Mouse (Mus musculus): ENCODE measurements at regions not wholly inside any gene's neighbourhood (a gene's known extent, or its start where the extent isn't known, plus 50 kb on each side); places are given as distances from the start of the nearest gene placed in this dataset.

- DNase-seq (ENCODE audit: inconsistent ontology term): peak; percentile 52
These were observed 69.6 kb downstream of the Cetn3 start for GRCm38 (mm10) chr13:81852309-81852978.

GRCm38 (mm10) chr13:81856072-81856471 is 73.2 kb downstream of the Cetn3 start:
- DNase-seq (ENCODE audit: inconsistent ontology term): no peak

- DNase-seq (ENCODE audit: inconsistent ontology term): no peak
These were observed 77.8 kb downstream of the Cetn3 start for GRCm38 (mm10) chr13:81860683-81861082.

GRCm38 (mm10) chr13:81861886-81862600 is 79.2 kb downstream of the Cetn3 start:
- no peak for DNase-seq (ENCODE audit: inconsistent ontology term)

- no peak for DNase-seq (ENCODE audit: inconsistent ontology term)
These were observed 88.3 kb downstream of the Cetn3 start for GRCm38 (mm10) chr13:81871226-81871625.

- no peak for DNase-seq (ENCODE audit: inconsistent ontology term)
These were observed 103.0 kb downstream of the Cetn3 start for GRCm38 (mm10) chr13:81885879-81886278.

GRCm38 (mm10) chr13:81930266-81930665 is 147.4 kb downstream of the Cetn3 start:
- no peak for DNase-seq (ENCODE audit: inconsistent ontology term)

- no peak for DNase-seq (ENCODE audit: inconsistent ontology term)
These were observed 148.3 kb downstream of the Cetn3 start for GRCm38 (mm10) chr13:81931199-81931598.

- no peak for DNase-seq (ENCODE audit: inconsistent ontology term)
These were observed 154.2 kb downstream of the Cetn3 start for GRCm38 (mm10) chr13:81937061-81937460.

- DNase-seq (ENCODE audit: inconsistent ontology term): peak; percentile 56
These were observed 161.2 kb downstream of the Cetn3 start for GRCm38 (mm10) chr13:81944047-81944446.

GRCm38 (mm10) chr13:81944469-81944868 is 161.6 kb downstream of the Cetn3 start:
- DNase-seq (ENCODE audit: inconsistent ontology term): peak; percentile 35

- no peak for DNase-seq (ENCODE audit: inconsistent ontology term)
These were observed 162.9 kb downstream of the Cetn3 start for GRCm38 (mm10) chr13:81945741-81946140.

GRCm38 (mm10) chr13:81965431-81965830 is 182.6 kb downstream of the Cetn3 start:
- DNase-seq (ENCODE audit: inconsistent ontology term): no peak

- DNase-seq (ENCODE audit: inconsistent ontology term): no peak
These were observed 193.0 kb downstream of the Cetn3 start for GRCm38 (mm10) chr13:81975878-81976277.

GRCm38 (mm10) chr13:81978003-81978402 is 195.1 kb downstream of the Cetn3 start:
- DNase-seq (ENCODE audit: inconsistent ontology term): no peak

GRCm38 (mm10) chr13:81979289-81979688 is 196.4 kb downstream of the Cetn3 start:
- no peak for DNase-seq (ENCODE audit: inconsistent ontology term)

GRCm38 (mm10) chr13:81980094-81980493 is 197.2 kb downstream of the Cetn3 start:
- no peak for DNase-seq (ENCODE audit: inconsistent ontology term)

GRCm38 (mm10) chr13:81982491-81982890 is 199.6 kb downstream of the Cetn3 start:
- DNase-seq (ENCODE audit: inconsistent ontology term): no peak

- DNase-seq (ENCODE audit: inconsistent ontology term): peak; percentile 76
These were observed 217.9 kb downstream of the Cetn3 start for GRCm38 (mm10) chr13:82000681-82001212.

GRCm38 (mm10) chr13:82005929-82006726 is 223.3 kb downstream of the Cetn3 start:
- peak; percentile 32 for DNase-seq (ENCODE audit: inconsistent ontology term)

- no peak for DNase-seq (ENCODE audit: inconsistent ontology term)
These were observed 224.3 kb downstream of the Cetn3 start for GRCm38 (mm10) chr13:82007222-82007621.

GRCm38 (mm10) chr13:82039623-82040022 is 256.7 kb downstream of the Cetn3 start:
- no peak for DNase-seq (ENCODE audit: inconsistent ontology term)

Measured in Muller cell, postnatal 12 days (primary cell).